Mouse (Mus musculus): Measurements from ENCODE around the gene Map7d1. TPM values are rescaled to one million over a fixed set of nuclear protein-coding genes. Genes with fewer than 3 reads are reported as not detected.

Gene Map7d1
- polyA plus RNA-seq, 1 experiment from 2014 or later: 54.6 TPM

DNA sequence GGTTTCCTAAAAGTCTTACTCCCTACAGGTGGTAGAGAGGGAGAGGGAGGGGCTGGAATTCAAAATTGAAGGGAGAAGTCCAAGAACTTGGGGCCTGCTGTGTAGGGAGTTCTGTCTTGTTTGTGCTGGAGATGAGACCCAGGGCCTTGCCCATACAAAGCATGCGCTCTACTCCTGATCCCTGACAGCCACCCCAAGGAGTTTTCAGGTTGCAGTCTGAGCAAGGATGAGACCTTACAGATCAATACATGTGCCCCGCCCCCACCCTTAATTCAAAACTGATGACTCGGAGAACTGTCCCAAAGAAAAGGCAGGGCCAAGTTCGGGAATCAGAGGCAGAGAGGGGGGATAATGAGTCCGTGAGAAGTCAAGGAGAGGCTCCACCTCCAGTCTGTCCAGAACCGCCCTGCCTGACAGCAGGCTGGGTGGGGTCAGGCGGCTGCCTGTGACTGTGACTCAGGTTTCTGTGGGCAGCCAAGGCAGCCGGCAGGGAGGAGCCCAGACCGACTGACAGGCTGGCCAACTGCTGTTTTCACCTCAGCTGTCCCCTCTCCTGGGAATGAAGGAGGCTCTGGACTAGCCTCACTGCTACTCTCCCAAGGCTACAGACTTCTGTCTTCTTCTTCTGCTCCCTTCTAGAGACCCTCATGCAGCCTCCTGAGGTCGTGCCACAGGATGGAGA is 4.5 kb upstream of the Map7d1 start:
- H3K9me3 ChIP-seq (ENCODE audit: control insufficient read depth, low read length): no peaks in the 10 kb centered on the region
- peak overlapping the region; percentile 80 for H3K27ac ChIP-seq (ENCODE audit: low read depth, low read length)
- ATAC-seq (ENCODE audit: low FRiP score) (no peak), DNase-seq (ENCODE audit: low spot score) (no peak)
- H3K27me3 ChIP-seq (ENCODE audit: control insufficient read depth, insufficient read depth, low read length): no peaks in the 10 kb centered on the region
- 0 out of 2 replicates have a peak overlapping the region, but pooled peaks have one; percentile 31 for H3K4me2 ChIP-seq (replicated peaks; ENCODE audit: low read depth, low read length)
- H3K4me3 ChIP-seq (ENCODE audit: low read depth, low read length): no peak overlapping the region
- 5% methylated on average over 10 of the region's 10 CpGs for WGBS
- H3K36me3 ChIP-seq (ENCODE audit: control insufficient read depth, insufficient read depth, low read length): no peaks in the 10 kb centered on the region
- peaks cover 25% of the 10 kb centered on the region for H3K4me1 ChIP-seq (replicated peaks; ENCODE audit: control insufficient read depth, insufficient read depth, low read length)
- no peak overlapping the region for H3K9ac ChIP-seq (ENCODE audit: low read depth, low read length)

- Histone ChIP-seq H3K4me1 (replicated peaks; ENCODE audit: control insufficient read depth, insufficient read depth, low read length) (peaks cover 26% of the 10 kb centered on the region), H3K27me3 (ENCODE audit: control insufficient read depth, insufficient read depth, low read length) (no peaks in the 10 kb centered on the region), H3K4me2 (replicated peaks; ENCODE audit: low read depth, low read length) (peak overlapping the region; percentile 31), H3K36me3 (ENCODE audit: control insufficient read depth, insufficient read depth, low read length) (no peaks in the 10 kb centered on the region), H3K27ac (ENCODE audit: low read depth, low read length) (peak overlapping the region; percentile 80), H3K4me3 (ENCODE audit: low read depth, low read length) (0 out of 2 replicates have a peak overlapping the region, but pooled peaks have one; percentile 10), H3K9ac (ENCODE audit: low read depth, low read length) (peak overlapping the region; percentile 37), H3K9me3 (ENCODE audit: control insufficient read depth, low read length) (no peaks in the 10 kb centered on the region)
- DNase-seq (ENCODE audit: low spot score): peak; percentile 78
- no peak for ATAC-seq (ENCODE audit: low FRiP score)
- WGBS: under 1% methylated on average over 15 of the region's 15 CpGs
Observed at GRCm38 (mm10) chr4:126259523-126260160, 3.5 kb upstream of the Map7d1 start.

DNA sequence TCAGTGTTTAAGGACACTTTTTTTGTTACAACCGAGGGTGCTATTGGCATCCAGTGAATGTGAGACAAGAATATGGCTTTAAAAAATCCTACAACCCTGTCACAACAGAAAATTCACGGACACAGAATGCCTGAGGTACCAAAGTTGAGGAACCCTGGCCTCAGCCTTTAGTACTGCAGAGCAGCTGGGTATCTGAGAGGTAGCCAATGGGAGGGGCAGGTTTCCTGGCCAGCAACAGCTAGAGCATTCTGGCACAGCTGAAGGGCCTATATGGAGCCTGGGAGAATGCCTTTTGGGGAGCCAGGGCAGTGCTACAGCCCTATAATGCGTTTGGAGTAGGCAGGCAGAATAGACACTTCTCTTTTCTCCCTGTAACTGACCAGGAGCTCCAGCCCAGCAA is 2.9 kb upstream of the Map7d1 start:
- H3K36me3 ChIP-seq (ENCODE audit: control insufficient read depth, insufficient read depth, low read length): no peaks in the 10 kb centered on the region
- H3K9me3 ChIP-seq (ENCODE audit: control insufficient read depth, low read length): no peaks in the 10 kb centered on the region
- DNase-seq (ENCODE audit: low spot score) (no peak), ATAC-seq (ENCODE audit: low FRiP score) (no peak)
- WGBS: 32% methylated on average over 3 of the region's 3 CpGs
- H3K9ac ChIP-seq (ENCODE audit: low read depth, low read length): peak overlapping the region; percentile 31
- H3K27ac ChIP-seq (ENCODE audit: low read depth, low read length): peak overlapping the region; percentile 80
- no peaks in the 10 kb centered on the region for H3K27me3 ChIP-seq (ENCODE audit: control insufficient read depth, insufficient read depth, low read length)
- H3K4me3 ChIP-seq (ENCODE audit: low read depth, low read length): no peak overlapping the region
- H3K4me2 ChIP-seq (replicated peaks; ENCODE audit: low read depth, low read length): peak overlapping the region; percentile 31; the same call in 1 of the 2 replicates
- peaks cover 32% of the 10 kb centered on the region for H3K4me1 ChIP-seq (replicated peaks; ENCODE audit: control insufficient read depth, insufficient read depth, low read length)

- DNase-seq (ENCODE audit: low spot score) (peak; percentile 64), ATAC-seq (ENCODE audit: low FRiP score) (no peak; the same call in 1 of the 2 replicates)
- H3K4me1 ChIP-seq (replicated peaks; ENCODE audit: control insufficient read depth, insufficient read depth, low read length): peaks cover 36% of the 10 kb centered on the region
- H3K4me3 ChIP-seq (ENCODE audit: low read depth, low read length): peak overlapping the region; percentile 100
- H3K9ac ChIP-seq (ENCODE audit: low read depth, low read length): peak overlapping the region; percentile 99
- H3K27ac ChIP-seq (ENCODE audit: low read depth, low read length): peak overlapping the region; percentile 95
- 2% methylated on average over 26 of the region's 26 CpGs for WGBS
- H3K36me3 ChIP-seq (ENCODE audit: control insufficient read depth, insufficient read depth, low read length): no peaks in the 10 kb centered on the region
- H3K9me3 ChIP-seq (ENCODE audit: control insufficient read depth, low read length): no peaks in the 10 kb centered on the region
- H3K27me3 ChIP-seq (ENCODE audit: control insufficient read depth, insufficient read depth, low read length): no peaks in the 10 kb centered on the region
- peak overlapping the region; percentile 75 for H3K4me2 ChIP-seq (replicated peaks; ENCODE audit: low read depth, low read length)
Observed at GRCm38 (mm10) chr4:126256967-126257881, 1.1 kb upstream of the Map7d1 start.

- ATAC-seq (ENCODE audit: low FRiP score): peak; percentile 36; the same call in 1 of the 2 replicates
- peak overlapping the region; percentile 99 for H3K9ac ChIP-seq (ENCODE audit: low read depth, low read length)
- peak; percentile 74 for DNase-seq (ENCODE audit: low spot score)
- H3K4me3 ChIP-seq (ENCODE audit: low read depth, low read length): peak overlapping the region; percentile 100
- H3K27ac ChIP-seq (ENCODE audit: low read depth, low read length): peak overlapping the region; percentile 95
- H3K36me3 ChIP-seq (ENCODE audit: control insufficient read depth, insufficient read depth, low read length): no peaks in the 10 kb centered on the region
- H3K4me1 ChIP-seq (replicated peaks; ENCODE audit: control insufficient read depth, insufficient read depth, low read length): peaks cover 29% of the 10 kb centered on the region
- no peaks in the 10 kb centered on the region for H3K27me3 ChIP-seq (ENCODE audit: control insufficient read depth, insufficient read depth, low read length)
- H3K4me2 ChIP-seq (replicated peaks; ENCODE audit: low read depth, low read length): peak overlapping the region; percentile 75
- WGBS: under 1% methylated on average over 44 of the region's 50 CpGs
- no peaks in the 10 kb centered on the region for H3K9me3 ChIP-seq (ENCODE audit: control insufficient read depth, low read length)
Observed at GRCm38 (mm10) chr4:126255113-126256001, 786 bp downstream of the Map7d1 start.

GRCm38 (mm10) chr4:126254315-126255112 is 1.6 kb downstream of the Map7d1 start:
- H3K9ac ChIP-seq (ENCODE audit: low read depth, low read length): peak overlapping the region; percentile 99
- no peaks in the 10 kb centered on the region for H3K36me3 ChIP-seq (ENCODE audit: control insufficient read depth, insufficient read depth, low read length)
- peak overlapping the region; percentile 95 for H3K27ac ChIP-seq (ENCODE audit: low read depth, low read length)
- peaks cover 23% of the 10 kb centered on the region for H3K4me1 ChIP-seq (replicated peaks; ENCODE audit: control insufficient read depth, insufficient read depth, low read length)
- H3K27me3 ChIP-seq (ENCODE audit: control insufficient read depth, insufficient read depth, low read length): no peaks in the 10 kb centered on the region
- H3K4me3 ChIP-seq (ENCODE audit: low read depth, low read length): peak overlapping the region; percentile 100
- DNase-seq (ENCODE audit: low spot score) (no peak), ATAC-seq (ENCODE audit: low FRiP score) (no peak)
- H3K4me2 ChIP-seq (replicated peaks; ENCODE audit: low read depth, low read length): peak overlapping the region; percentile 75
- H3K9me3 ChIP-seq (ENCODE audit: control insufficient read depth, low read length): no peaks in the 10 kb centered on the region
- 19% methylated on average over 9 of the region's 9 CpGs for WGBS

DNA sequence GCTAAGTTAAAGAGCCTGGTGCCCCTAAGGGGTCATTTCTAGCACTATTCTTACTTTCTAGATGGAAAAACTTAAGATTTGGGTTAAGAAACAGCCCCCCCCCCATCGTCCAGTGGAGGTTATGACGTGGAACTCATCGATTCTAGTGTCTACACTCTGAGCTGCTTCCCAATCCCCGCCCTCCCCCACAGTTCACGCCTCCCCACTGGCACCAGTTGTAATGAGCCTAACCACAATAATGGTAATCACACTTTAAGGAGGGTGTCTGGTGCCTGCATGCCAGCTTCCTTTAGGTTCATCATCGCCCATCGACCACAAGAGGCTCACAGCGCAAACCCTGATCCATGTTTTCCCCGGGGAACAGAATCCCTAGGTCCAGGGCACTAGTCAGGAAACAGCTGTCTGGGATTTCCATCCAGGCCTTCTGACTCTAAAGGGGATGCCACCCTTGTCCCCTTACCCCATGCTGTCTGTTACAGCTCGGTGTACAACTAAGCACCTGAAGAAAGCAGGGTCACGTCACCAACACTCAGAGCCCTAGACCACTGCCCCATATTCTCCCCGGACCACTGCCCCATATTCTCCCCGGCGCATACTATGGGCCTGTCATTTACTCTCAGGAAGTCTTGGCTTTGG is 2.4 kb downstream of the Map7d1 start:
- no peaks in the 10 kb centered on the region for H3K9me3 ChIP-seq (ENCODE audit: control insufficient read depth, low read length)
- H3K27me3 ChIP-seq (ENCODE audit: control insufficient read depth, insufficient read depth, low read length): no peaks in the 10 kb centered on the region
- peak overlapping the region; percentile 99 for H3K9ac ChIP-seq (ENCODE audit: low read depth, low read length)
- H3K4me1 ChIP-seq (replicated peaks; ENCODE audit: control insufficient read depth, insufficient read depth, low read length): peaks cover 19% of the 10 kb centered on the region
- DNase-seq (ENCODE audit: low spot score): no peak
- peak overlapping the region; percentile 100 for H3K4me3 ChIP-seq (ENCODE audit: low read depth, low read length)
- ATAC-seq (ENCODE audit: low FRiP score): no peak
- no peak overlapping the region for H3K27ac ChIP-seq (ENCODE audit: low read depth, low read length)
- no peaks in the 10 kb centered on the region for H3K36me3 ChIP-seq (ENCODE audit: control insufficient read depth, insufficient read depth, low read length)
- WGBS: 74% methylated on average over 14 of the region's 14 CpGs
- H3K4me2 ChIP-seq (replicated peaks; ENCODE audit: low read depth, low read length): peak overlapping the region; percentile 75

Data from hindbrain, embryonic 11.5 days (tissue).